Mouse (Mus musculus) heart, postnatal 10 days (tissue): ENCODE measurements around the gene Nexmif. TPM values are rescaled to one million over a fixed set of nuclear protein-coding genes. Genes with fewer than 3 reads are reported as not detected.
"Not testable (repeated sequence)": the region's sequence is repeated elsewhere in the genome, so short reads cannot be mapped to it uniquely, and the experiment has no call there.

Experiments
- DNase-seq, 2 experiments: peaks; one replicate each; pipeline ENCODE4 v3.0.0; 2021
- intact Hi-C: fragments of 180-260 bp; cut with DNase I; formaldehyde crosslinking; loops from one replicate; pipeline ENCODE4 v1.15.1; 2025
- microRNA-seq, 2 experiments: library from miRNA; unstranded; fragments of <30 nt; microRNA quantifications; one replicate each; pipeline ENCODE4 v1.2.0; 2022
- total RNA-seq, 2 experiments: library from RNA; stranded (reverse); gene quantifications; 2 replicates each; pipeline ENCODE4 v1.2.3; 2021

Nexmif gene
- 1 to 10 TPM; 1.0 to 1.3 TPM for total RNA-seq

DNA sequence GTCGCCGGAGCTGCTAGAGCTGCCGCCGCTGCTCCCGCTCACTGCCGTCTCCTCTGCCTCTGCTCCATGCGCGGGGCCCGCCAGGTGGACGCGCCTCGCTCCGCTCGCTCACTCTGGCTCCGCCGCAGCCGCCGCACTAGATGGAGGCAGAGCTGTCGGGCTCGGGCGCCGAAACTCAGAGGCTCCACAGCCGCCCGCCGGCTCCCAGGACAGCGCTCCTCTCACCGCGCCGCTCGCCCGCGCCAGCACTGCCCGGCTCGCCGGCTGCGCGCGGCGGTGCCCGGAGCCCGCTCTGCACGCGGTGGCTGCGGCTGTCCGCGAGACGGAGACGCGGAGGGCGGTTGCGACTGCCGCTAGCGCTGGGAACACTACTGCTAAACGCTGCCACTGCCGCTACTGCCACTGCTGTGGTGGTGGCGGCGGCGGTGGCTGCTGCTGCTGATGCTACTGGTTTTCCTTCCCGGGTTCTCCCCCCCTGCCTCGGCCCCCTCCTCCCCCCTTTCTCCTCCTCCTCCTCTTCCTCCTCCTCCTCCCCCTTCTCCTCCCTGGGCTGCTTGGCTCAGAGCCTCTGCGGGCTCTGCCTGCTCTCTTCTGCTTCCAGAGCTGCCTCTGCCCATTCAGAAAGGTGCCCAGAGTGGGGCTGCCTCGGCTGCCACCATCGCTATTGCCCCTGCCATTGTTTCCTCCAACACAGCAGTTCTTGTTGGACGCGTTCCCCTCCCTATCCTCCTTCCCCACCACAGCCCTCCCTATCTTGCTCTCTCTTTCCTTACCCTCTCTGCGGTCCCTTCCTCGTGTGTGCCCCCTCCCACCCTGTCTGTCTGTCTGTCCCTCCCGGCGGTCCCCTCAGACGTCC, at the start of gene Nexmif:
TSS of gene Nexmif (minus strand) at position 450 of the 856 bp plus-strand sequence.
- intact Hi-C loops = no loop called here
- DNase-seq = peak; percentile 26 to 40

DNA sequence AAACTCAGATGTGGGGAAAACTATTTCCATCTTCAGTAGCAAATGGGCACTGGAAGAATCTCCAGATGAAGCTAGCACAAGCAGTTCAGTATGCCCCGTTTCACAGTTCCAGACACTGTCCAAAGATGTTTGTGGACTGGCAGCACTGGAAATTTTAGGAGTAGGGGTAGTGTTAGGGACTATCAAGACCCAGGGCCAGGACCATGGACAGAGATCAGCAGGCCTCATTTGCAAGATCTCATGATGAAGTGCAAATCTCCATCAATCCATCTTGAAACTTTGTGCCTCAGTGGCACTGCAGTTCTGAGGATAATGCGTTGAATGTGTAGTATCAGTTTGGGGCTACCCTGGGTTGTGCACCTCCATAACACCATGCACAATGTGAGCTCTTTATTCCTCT, 7.7 kb upstream of the Nexmif start:
- peak; percentile 5 to 12 for DNase-seq
- intact Hi-C loops = no loop called here

DNA sequence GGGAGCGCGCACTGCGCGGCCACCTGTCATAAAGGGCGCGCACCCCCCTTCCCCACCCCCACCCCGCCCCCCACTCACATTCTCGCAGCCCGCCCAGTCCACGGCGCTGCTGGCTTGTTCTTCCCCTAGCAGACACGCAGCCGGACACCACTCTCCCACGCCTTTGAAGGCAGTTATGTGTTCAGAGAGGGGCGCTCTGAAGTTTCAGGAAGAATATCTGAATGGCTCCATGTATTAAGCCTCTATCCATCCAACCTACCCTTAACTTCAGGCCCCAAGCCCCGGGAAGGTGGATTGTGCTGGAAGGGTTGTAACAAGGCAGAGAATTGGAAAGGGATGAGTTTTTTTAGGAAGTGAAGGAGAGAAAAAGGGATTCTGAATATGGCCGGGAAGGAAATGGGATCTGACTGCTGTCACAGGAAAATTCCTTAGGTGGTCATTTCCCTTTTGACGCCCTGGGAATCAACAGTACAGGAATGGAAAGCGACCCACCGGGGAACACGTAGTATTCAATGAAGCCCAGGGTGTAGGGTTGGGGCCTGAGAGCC, 681 bp upstream of the Nexmif start:
- intact Hi-C loops = no loop called here
- peak in 1 of 2 experiments; percentile 3 for DNase-seq

DNA sequence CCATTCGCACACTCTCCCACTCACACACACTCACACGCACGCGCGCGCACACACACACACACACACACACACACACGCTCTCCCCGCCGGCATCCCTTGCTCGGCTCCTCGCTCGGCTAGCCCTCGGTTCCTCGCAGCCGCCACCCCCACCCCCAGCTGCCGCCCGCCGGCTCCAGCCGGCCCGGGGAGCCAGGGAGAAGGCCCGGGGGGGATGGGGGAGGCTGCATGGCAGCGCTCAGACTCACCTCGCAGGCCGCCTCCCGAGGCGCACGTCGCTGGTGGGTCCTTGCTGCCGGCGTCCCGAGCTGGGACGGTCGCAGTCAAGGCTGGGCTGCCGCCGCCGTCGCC, 623 bp downstream of the Nexmif start:
- intact Hi-C loops = no loop called here
- DNase-seq = peak in 1 of 2 experiments; percentile 30

DNA sequence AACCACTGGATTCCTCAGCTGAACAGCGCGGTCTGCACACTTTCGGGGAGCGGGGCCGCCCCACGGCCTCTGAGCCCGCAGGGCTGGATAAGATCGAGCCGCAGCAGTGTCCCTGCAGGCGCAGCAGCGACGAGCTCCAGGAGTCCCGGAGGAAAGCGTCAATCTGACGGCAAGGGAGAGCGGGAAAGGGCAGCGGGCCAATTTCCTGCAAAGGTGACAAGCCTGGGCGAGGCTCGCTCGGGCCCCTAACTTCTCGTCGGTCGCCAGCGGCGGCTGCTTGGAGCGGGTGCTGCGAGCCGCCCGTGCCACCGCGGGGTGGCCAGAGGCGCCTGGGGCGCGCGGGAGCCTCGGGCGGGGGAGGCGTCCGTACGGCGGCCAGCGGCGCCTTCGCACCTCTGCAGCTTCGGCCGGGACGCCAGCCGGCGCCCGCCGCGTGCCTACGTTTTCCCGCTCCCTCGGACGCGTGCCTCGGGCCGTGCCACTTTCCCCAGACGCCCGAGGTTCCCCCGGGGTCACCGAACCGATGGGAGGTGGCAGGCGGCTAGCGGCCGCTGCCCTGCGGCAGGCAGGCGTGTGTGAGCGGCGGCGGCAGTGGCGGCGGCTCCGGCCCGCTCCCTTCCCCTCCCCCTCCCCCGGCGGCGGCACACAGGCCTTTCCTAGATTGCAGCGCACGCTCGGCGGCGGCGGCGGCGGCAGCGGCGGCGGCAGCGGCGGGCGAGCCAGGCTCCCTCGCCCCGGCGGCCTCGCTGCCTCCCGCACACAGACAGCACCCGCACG, 1.2 kb downstream of the Nexmif start:
- intact Hi-C loops = loop anchor here (10.0 kb wide), 1 partner anchor 215 kb away; the partner anchor contains the start of gene Abcb7
- peak; percentile 51 to 55 for DNase-seq

DNA sequence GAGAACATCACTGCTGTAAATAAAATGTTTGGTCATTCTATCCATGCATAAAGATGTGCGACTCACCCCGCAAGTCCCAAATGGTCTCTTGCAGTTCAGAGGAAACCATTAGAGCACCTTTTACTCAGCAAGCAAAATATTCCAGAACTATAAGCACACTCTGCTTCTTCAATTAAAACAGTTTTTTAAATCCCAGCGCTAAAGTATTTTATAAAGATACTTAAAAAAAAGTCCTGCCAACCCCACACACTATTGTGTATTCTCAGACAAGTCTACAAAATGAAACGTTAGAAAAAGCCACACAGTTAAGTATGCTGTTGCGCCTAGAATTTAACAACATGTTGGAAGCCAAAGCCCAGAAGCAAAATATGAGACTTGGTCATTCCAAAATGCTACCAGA, 1.9 kb downstream of the Nexmif start:
- intact Hi-C loops = loop anchor here (10.0 kb wide), 1 partner anchor 216 kb away; the partner anchor contains the start of gene Abcb7
- DNase-seq = no peak

DNA sequence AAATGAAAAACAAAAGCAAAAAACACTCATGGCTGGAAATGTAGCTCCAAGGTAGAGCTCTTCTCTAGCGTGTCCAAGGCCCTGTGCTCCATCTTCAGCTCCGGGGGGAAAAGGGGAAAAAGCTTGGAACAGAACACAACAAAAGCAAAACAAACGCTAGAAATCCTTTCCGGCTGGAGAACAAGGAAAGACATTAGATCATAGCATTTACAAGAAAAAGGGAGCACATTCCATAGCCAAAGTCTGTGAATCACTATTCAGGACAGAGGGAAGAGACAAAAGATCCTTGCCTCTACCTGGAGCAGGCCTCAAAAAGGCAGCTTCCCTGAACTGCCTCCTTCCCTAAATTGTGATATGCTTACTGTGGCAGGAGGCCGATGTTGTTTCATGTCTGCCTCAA, 4.4 kb downstream of the Nexmif start:
- no peak for DNase-seq
- intact Hi-C loops = loop anchor here (10.0 kb wide), 1 partner anchor 218 kb away; the partner anchor contains the start of gene Abcb7

DNA sequence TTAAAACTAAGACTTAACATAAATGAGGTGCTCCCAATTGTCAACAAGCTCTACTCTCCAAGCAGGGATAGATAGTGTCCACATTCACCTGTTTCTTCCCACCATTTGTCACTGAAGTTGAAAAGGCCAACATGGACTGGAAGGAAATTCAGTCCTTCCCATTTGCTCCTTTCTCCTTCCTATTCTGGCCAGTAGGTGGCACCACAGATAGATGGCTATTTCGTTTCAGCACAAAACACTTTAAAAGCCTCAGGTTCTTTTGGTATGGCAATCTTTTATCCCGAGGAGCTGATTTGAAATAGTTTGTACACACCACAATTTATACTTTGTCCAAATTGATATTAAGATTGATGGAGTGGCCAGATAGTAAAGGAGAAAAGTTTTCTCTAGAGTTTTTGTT, 21.7 kb downstream of the Nexmif start:
- intact Hi-C loops = loop anchor here (1.0 to 5.0 kb wide), 2 partner anchors 568 to 827 kb away; no protein-coding TSS in a partner anchor
- DNase-seq = peak; percentile 55 to 64

DNA sequence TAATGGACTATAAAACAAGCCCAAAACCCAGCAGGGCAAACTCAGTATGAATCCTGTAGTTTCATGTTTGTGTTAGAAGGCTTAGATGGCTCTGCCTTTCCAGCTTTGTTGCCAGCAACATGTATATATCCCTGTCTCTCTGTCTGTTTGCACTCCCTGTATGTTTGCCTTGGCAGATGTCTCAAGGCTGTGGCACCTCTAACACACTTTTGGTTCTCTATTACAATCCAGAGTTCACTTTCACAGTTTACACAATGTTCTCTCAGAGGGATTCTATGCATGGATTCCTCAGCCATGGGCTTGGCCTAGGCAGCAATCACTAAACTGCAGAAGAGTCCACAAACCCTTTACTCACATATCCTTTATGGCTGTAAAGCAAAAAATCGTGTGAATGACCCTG, 50.9 kb downstream of the Nexmif start:
- no peak for DNase-seq
- intact Hi-C loops = no loop called here

DNA sequence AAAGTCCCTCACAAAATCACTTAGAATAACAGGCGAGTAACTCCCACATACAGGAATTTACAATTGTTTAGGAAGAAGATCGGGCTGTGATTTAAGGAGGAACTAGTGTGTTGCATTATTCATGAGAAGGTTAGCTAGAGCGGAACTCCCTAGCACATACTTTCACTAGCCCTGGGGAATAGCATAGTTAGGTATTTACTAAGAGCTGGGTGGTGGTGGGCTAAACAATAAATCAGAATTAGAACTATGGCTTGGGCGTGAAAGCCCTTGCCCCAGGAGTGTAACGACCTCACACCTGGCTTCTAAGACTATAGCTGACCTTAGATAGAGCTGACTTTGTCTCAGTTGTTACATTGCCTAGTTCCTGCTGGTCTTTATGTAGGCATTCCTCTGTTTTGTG, 85.7 kb downstream of the Nexmif start:
- intact Hi-C loops, DNase-seq: not testable (repeated sequence)

DNA sequence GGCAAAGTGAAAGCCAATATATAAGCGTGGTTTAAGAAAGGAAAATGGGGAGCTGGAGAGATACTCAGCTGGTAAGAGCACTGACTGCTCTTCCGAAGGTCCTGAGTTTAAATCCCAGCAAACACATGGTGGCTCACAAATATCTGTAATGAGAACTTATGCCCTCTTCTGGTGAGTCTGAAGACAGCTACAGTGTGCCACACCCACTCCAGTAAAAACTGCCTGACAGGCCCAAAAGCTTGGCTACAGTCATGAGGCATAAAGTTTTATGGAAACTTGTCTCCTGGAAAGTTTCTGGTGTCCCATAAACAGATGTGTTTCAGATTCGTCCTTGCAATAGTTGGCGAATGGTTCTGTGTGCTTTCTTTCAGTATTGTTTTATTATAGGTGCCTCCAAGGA, 86.4 kb downstream of the Nexmif start:
- no peak for DNase-seq
- intact Hi-C loops = no loop called here

DNA sequence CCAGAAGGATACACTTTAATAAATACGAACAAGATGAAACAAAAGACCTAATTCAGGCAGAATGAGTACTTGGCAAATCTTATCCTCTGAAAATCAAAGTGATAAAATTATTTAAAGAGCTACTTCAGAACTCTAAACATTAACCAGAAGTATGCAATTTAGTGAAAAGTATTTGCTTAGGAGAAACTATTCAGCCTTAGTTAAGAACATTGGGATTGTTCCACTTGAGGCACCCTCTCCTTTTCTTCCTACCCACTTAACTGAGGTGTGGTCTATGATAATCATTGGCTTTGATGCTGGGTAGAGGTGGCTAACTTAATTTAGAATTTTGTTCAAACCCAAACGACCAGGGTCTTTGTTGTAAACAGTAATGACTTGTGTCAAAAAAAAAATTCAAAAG, 146.1 kb downstream of the Nexmif start:
- DNase-seq = no peak
- intact Hi-C loops = no loop called here

DNA sequence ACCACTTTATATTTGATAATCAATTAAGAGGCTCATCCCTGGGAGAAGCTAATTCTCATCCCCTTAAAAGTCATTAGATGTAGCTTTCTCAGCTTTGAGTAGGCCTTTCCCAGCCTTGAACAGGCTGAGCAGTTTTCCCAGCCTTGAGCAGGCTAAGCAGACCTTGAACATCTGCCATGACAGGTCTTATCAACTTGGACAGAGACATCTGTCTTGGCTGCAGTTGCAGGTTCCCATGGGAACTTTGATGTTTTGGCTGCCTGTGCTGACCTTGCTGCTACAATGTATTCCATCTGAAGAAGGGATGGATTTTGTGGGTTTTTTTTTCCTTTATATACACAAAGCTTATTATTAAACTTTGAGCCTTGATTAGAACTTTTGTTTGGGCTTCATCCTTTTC, 160.7 kb downstream of the Nexmif start:
- intact Hi-C loops = no loop called here
- peak; percentile 52 to 54 for DNase-seq

DNA sequence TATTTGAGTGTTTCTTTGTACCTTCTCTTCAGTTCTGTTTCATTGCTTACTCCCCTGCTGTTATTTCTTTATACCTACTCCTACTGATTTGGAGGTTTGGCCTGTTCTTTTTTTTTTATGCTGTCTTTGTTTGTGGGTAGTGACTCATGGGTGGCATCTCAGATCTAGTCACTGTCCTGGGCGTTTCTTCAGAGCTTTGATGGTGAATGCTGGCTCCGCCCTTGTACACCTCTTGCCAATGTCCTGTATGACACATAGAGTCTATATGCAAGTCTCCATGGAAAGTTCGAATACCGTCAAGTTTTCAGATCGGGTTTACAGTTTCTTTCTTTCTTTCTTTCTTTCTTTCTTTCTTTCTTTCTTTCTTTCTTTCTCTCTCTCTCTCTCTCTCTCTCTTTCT, 167.1 kb downstream of the Nexmif start:
- intact Hi-C loops = no loop called here
- DNase-seq = no peak

DNA sequence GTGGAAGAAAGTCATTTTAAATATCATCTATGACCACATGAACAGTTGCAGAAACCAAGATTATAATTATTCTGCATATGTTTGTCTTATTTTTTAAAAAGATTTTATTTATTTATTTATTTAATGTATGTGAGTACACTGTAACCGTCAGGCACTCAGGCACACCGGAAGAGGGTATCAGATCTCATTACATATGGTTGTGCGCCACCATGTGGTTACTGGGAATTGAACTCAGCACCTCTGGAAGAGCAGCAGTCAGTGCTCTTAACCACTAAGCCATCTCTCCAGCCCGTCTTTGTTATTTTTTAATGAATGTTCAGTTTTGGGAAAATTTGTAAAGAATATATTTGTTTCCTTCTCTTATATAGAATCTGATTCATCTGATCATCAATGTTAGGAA, 168.2 kb downstream of the Nexmif start:
- intact Hi-C loops = no loop called here
- no peak for DNase-seq

Small RNA genes within 50 kb of the gene (microRNA-seq; reads per million reads assigned to microRNA genes)
- gene Gm24993 (0 reads per million in 2 experiments), gene Mir672 (84.3 to 161 reads per million in 2 experiments)

Other genes starting within 250 kb of the Nexmif start
- gene Rlim, start 219.9 kb downstream of the Nexmif start, total RNA-seq = 10 to 100 TPM; 38.6 TPM
- gene Abcb7, start 212.7 kb upstream of the Nexmif start, total RNA-seq = 10 to 100 TPM; 29.7 to 32.2 TPM